Mouse (Mus musculus): ENCODE data around the gene Cdk5r1. TPM values are rescaled to one million over a fixed set of nuclear protein-coding genes. Genes with fewer than 3 reads are reported as not detected.

Gene Cdk5r1
- polyA plus RNA-seq, 1 experiment from 2014 or later, result 9.4 TPM

- no peaks in the 10 kb centered on the region for H3K9me3 ChIP-seq
- WGBS, result 83% methylated on average over 16 of the region's 16 CpGs
- no peak for ATAC-seq (ENCODE audit: insufficient number of reproducible peaks, insufficient read depth, low FRiP score, low TSS enrichment)
- H3K4me1 ChIP-seq, result no peaks in the 10 kb centered on the region
- H3K9ac ChIP-seq, result no peak overlapping the region
- H3K4me3 ChIP-seq, result no peak overlapping the region
- H3K27ac ChIP-seq, result no peak overlapping the region
- H3K27me3 ChIP-seq, result no peaks in the 10 kb centered on the region
- peaks cover 63% of the 10 kb centered on the region for H3K36me3 ChIP-seq
- no peak overlapping the region for H3K4me2 ChIP-seq (replicated peaks)
Measured at GRCm38 (mm10) chr11:80471836-80472605, 4.8 kb upstream of the Cdk5r1 start.

GRCm38 (mm10) chr11:80474175-80474691 lies 2.6 kb upstream of the Cdk5r1 start:
- no peak overlapping the region for H3K27ac ChIP-seq
- H3K9ac ChIP-seq, result no peak overlapping the region
- WGBS, result 68% methylated on average over 2 of the region's 2 CpGs
- no peak for ATAC-seq (ENCODE audit: insufficient number of reproducible peaks, insufficient read depth, low FRiP score, low TSS enrichment)
- no peaks in the 10 kb centered on the region for H3K9me3 ChIP-seq
- H3K4me2 ChIP-seq (replicated peaks), result no peak overlapping the region
- H3K4me3 ChIP-seq, result no peak overlapping the region
- peaks cover 43% of the 10 kb centered on the region for H3K36me3 ChIP-seq
- H3K4me1 ChIP-seq, result peaks cover 17% of the 10 kb centered on the region
- peaks cover 6% of the 10 kb centered on the region; the same call in 1 of the 2 replicates for H3K27me3 ChIP-seq

- WGBS, result 93% methylated on average over 11 of the region's 11 CpGs
- ATAC-seq (ENCODE audit: insufficient number of reproducible peaks, insufficient read depth, low FRiP score, low TSS enrichment), result no peak
- Histone ChIP-seq H3K4me1 (peaks cover 23% of the 10 kb centered on the region), H3K36me3 (peaks cover 37% of the 10 kb centered on the region), H3K27ac (peak overlapping the region; percentile 51; the same call in 1 of the 2 replicates), H3K27me3 (peaks cover 6% of the 10 kb centered on the region; the same call in 1 of the 2 replicates), H3K9me3 (no peaks in the 10 kb centered on the region), H3K4me3 (no peak overlapping the region), H3K9ac (no peak overlapping the region), H3K4me2 (replicated peaks) (no peak overlapping the region)
Measured at GRCm38 (mm10) chr11:80474846-80475245, 2.0 kb upstream of the Cdk5r1 start.

GRCm38 (mm10) chr11:80475544-80475943 lies 1.3 kb upstream of the Cdk5r1 start:
- Histone ChIP-seq H3K27me3 (peaks cover 6% of the 10 kb centered on the region; the same call in 1 of the 2 replicates), H3K27ac (no peak overlapping the region), H3K9ac (no peak overlapping the region), H3K9me3 (no peaks in the 10 kb centered on the region), H3K4me2 (replicated peaks) (no peak overlapping the region), H3K4me1 (peaks cover 26% of the 10 kb centered on the region), H3K4me3 (no peak overlapping the region), H3K36me3 (peaks cover 30% of the 10 kb centered on the region)
- 85% methylated on average over 9 of the region's 9 CpGs for WGBS
- no peak for ATAC-seq (ENCODE audit: insufficient number of reproducible peaks, insufficient read depth, low FRiP score, low TSS enrichment)

- Histone ChIP-seq H3K4me1 (peaks cover 33% of the 10 kb centered on the region), H3K27ac (peak overlapping the region; percentile 82)
- ATAC-seq (ENCODE audit: insufficient number of reproducible peaks, insufficient read depth, low FRiP score, low TSS enrichment), result no peak
Measured at GRCm38 (mm10) chr11:80477341-80478199, 747 bp downstream of the Cdk5r1 start.

GRCm38 (mm10) chr11:80478694-80479412 lies 2.0 kb downstream of the Cdk5r1 start:
- Histone ChIP-seq H3K4me1 (peaks cover 36% of the 10 kb centered on the region), H3K4me3 (peak overlapping the region; percentile 72), H3K36me3 (peaks cover 10% of the 10 kb centered on the region; the same call in 1 of the 2 replicates), H3K27me3 (peaks cover 6% of the 10 kb centered on the region; the same call in 1 of the 2 replicates), H3K4me2 (replicated peaks) (peak overlapping the region; percentile 80), H3K27ac (0 out of 2 replicates have a peak overlapping the region, but pooled peaks have one; percentile 32), H3K9ac (peak overlapping the region; percentile 40; the same call in 1 of the 2 replicates), H3K9me3 (no peaks in the 10 kb centered on the region)
- no peak for ATAC-seq (ENCODE audit: insufficient number of reproducible peaks, insufficient read depth, low FRiP score, low TSS enrichment)
- 60% methylated on average over 14 of the region's 14 CpGs for WGBS

More at GRCm38 (mm10) chr11:80477341-80478199, 747 bp downstream of the Cdk5r1 start:
- Histone ChIP-seq H3K4me2 (replicated peaks) (peak overlapping the region; percentile 80), H3K36me3 (peaks cover 20% of the 10 kb centered on the region; the same call in 1 of the 2 replicates), H3K4me3 (peak overlapping the region; percentile 72), H3K27me3 (peaks cover 6% of the 10 kb centered on the region; the same call in 1 of the 2 replicates), H3K9me3 (no peaks in the 10 kb centered on the region), H3K9ac (peak overlapping the region; percentile 66)
- 14% methylated on average over 55 of the region's 55 CpGs for WGBS

GRCm38 (mm10) chr11:80479425-80479824 lies 2.6 kb downstream of the Cdk5r1 start:
- Histone ChIP-seq H3K9me3 (no peaks in the 10 kb centered on the region), H3K9ac (peak overlapping the region; percentile 40; the same call in 1 of the 2 replicates), H3K36me3 (peaks cover 5% of the 10 kb centered on the region; the same call in 1 of the 2 replicates), H3K27me3 (peaks cover 6% of the 10 kb centered on the region; the same call in 1 of the 2 replicates), H3K4me3 (peak overlapping the region; percentile 72), H3K27ac (peak overlapping the region; percentile 32; the same call in 1 of the 2 replicates), H3K4me2 (replicated peaks) (peak overlapping the region; percentile 80), H3K4me1 (peaks cover 39% of the 10 kb centered on the region)
- 47% methylated on average over 5 of the region's 5 CpGs for WGBS
- ATAC-seq (ENCODE audit: insufficient number of reproducible peaks, insufficient read depth, low FRiP score, low TSS enrichment), result no peak

- peaks cover 44% of the 10 kb centered on the region for H3K4me1 ChIP-seq
- peak overlapping the region; percentile 40; the same call in 1 of the 2 replicates for H3K9ac ChIP-seq
- ATAC-seq (ENCODE audit: insufficient number of reproducible peaks, insufficient read depth, low FRiP score, low TSS enrichment), result no peak
- H3K36me3 ChIP-seq, result peaks cover 3% of the 10 kb centered on the region; the same call in 1 of the 2 replicates
- WGBS, result 80% methylated on average over 31 of the region's 31 CpGs
- H3K27me3 ChIP-seq, result peaks cover 9% of the 10 kb centered on the region; the same call in 1 of the 2 replicates
- peak overlapping the region; percentile 80 for H3K4me2 ChIP-seq (replicated peaks)
- peak overlapping the region; percentile 32; the same call in 1 of the 2 replicates for H3K27ac ChIP-seq
- H3K4me3 ChIP-seq, result peak overlapping the region; percentile 72
- H3K9me3 ChIP-seq, result no peaks in the 10 kb centered on the region
Measured at GRCm38 (mm10) chr11:80479906-80480866, 3.4 kb downstream of the Cdk5r1 start.

- 0 out of 2 replicates have a peak overlapping the region, but pooled peaks have one; percentile 9 for H3K4me3 ChIP-seq
- no peaks in the 10 kb centered on the region for H3K9me3 ChIP-seq
- H3K36me3 ChIP-seq, result peaks cover 3% of the 10 kb centered on the region; the same call in 1 of the 2 replicates
- ATAC-seq (ENCODE audit: insufficient number of reproducible peaks, insufficient read depth, low FRiP score, low TSS enrichment), result no peak
- no peak overlapping the region for H3K27ac ChIP-seq
- H3K27me3 ChIP-seq, result peaks cover 9% of the 10 kb centered on the region; the same call in 1 of the 2 replicates
- peak overlapping the region; percentile 27; the same call in 1 of the 2 replicates for H3K4me2 ChIP-seq (replicated peaks)
- H3K4me1 ChIP-seq, result peaks cover 52% of the 10 kb centered on the region
- WGBS, result 75% methylated on average over 13 of the region's 13 CpGs
- peak overlapping the region; percentile 8; the same call in 1 of the 2 replicates for H3K9ac ChIP-seq
Measured at GRCm38 (mm10) chr11:80481409-80482050, 4.7 kb downstream of the Cdk5r1 start.

Measured in embryonic facial prominence, embryonic 12.5 days (tissue).